Mouse (Mus musculus) E14TG2a.4 (cell line): ENCODE results near the gene Gramd1a.
A peak's percentile ranks its signal among the peaks of the same experiment; 100 is the strongest.

ENCODE experiments used
- H3K27me3 ChIP-seq: 2 replicates; pipeline ENCODE4 v1.6.1; 2014; ENCODE audit warnings: low read length, control low read depth; ENCODE audit not compliant: insufficient read depth
- H3K36me3 ChIP-seq: 2 replicates; pipeline ENCODE4 v1.6.1; 2014; ENCODE audit warnings: low read length, control low read depth; ENCODE audit not compliant: insufficient read depth
- H3K4me1 ChIP-seq: replicated peaks from 2 replicates; pipeline ENCODE4 v1.6.1; 2014; ENCODE audit warnings: low read depth, low read length, control low read depth
- H3K4me3 ChIP-seq: replicated peaks from 2 replicates; pipeline ENCODE4 v1.5.1; 2014; ENCODE audit warnings: mild to moderate bottlenecking, low read length
- H3K9me3 ChIP-seq: 2 replicates; pipeline ENCODE4 v1.6.1; 2014; ENCODE audit warnings: low read length, control low read depth
- CTCF ChIP-seq: conservative IDR thresholded peaks from 2 replicates; pipeline ENCODE4 v1.5.1; 2014; ENCODE audit warnings: low read length
- NANOG ChIP-seq: IDR thresholded peaks from 2 replicates; pipeline ENCODE4 v1.6.1; 2014; ENCODE audit warnings: borderline replicate concordance, low read length, mixed read lengths
- POU5F1 ChIP-seq: IDR thresholded peaks from 2 replicates; pipeline ENCODE4 v1.6.1; 2014; ENCODE audit warnings: low read length, borderline replicate concordance

Gramd1a gene

GRCm38 (mm10) chr7:31110861-31111385, 44.8 kb downstream of the Gramd1a start:
- H3K4me3 ChIP-seq, result no peak overlapping the region
- TF ChIP-seq NANOG (no peak), POU5F1 (no peak), CTCF (no peak)

GRCm38 (mm10) chr7:31109796-31110195, 45.9 kb downstream of the Gramd1a start:
- TF ChIP-seq POU5F1 (no peak), NANOG (no peak), CTCF (no peak)
- Histone ChIP-seq H3K4me3 (no peak overlapping the region), H3K4me1 (peaks cover 7% of the 10 kb centered on the region), H3K9me3 (no peaks in the 10 kb centered on the region), H3K36me3 (no peaks in the 10 kb centered on the region), H3K27me3 (peaks cover 15% of the 10 kb centered on the region)

More at GRCm38 (mm10) chr7:31110861-31111385, 44.8 kb downstream of the Gramd1a start:
- H3K27me3 ChIP-seq, result peaks cover 9% of the 10 kb centered on the region
- peaks cover 18% of the 10 kb centered on the region for H3K4me1 ChIP-seq
- H3K9me3 ChIP-seq, result no peaks in the 10 kb centered on the region
- H3K36me3 ChIP-seq, result no peaks in the 10 kb centered on the region

GRCm38 (mm10) chr7:31109091-31109490, 46.6 kb downstream of the Gramd1a start:
- Histone ChIP-seq H3K27me3 (peaks cover 20% of the 10 kb centered on the region), H3K4me1 (peaks cover under 1% of the 10 kb centered on the region; the same call in 1 of the 2 replicates), H3K4me3 (no peak overlapping the region), H3K9me3 (no peaks in the 10 kb centered on the region), H3K36me3 (no peaks in the 10 kb centered on the region)
- TF ChIP-seq POU5F1 (no peak), NANOG (no peak), CTCF (no peak)

- Histone ChIP-seq H3K9me3 (no peaks in the 10 kb centered on the region), H3K4me1 (peaks cover 9% of the 10 kb centered on the region), H3K36me3 (no peaks in the 10 kb centered on the region), H3K27me3 (peaks cover 26% of the 10 kb centered on the region), H3K4me3 (no peak overlapping the region)
- no peak for TF ChIP-seq CTCF
- no peak for TF ChIP-seq POU5F1
- no peak for TF ChIP-seq NANOG
These were observed 47.9 kb downstream of the Gramd1a start for GRCm38 (mm10) chr7:31107781-31108180.

GRCm38 (mm10) chr7:31106166-31106565, 49.5 kb downstream of the Gramd1a start:
- Histone ChIP-seq H3K4me3 (no peak overlapping the region), H3K27me3 (peaks cover 40% of the 10 kb centered on the region), H3K36me3 (no peaks in the 10 kb centered on the region), H3K4me1 (peaks cover 13% of the 10 kb centered on the region), H3K9me3 (no peaks in the 10 kb centered on the region)
- no peak for TF ChIP-seq CTCF
- TF ChIP-seq POU5F1, result no peak
- no peak for TF ChIP-seq NANOG

- no peaks in the 10 kb centered on the region for H3K9me3 ChIP-seq
- peaks cover 40% of the 10 kb centered on the region for H3K27me3 ChIP-seq
- H3K36me3 ChIP-seq, result no peaks in the 10 kb centered on the region
- peaks cover 13% of the 10 kb centered on the region for H3K4me1 ChIP-seq
- TF ChIP-seq CTCF, result peak; percentile 48
- TF ChIP-seq NANOG, result no peak
- TF ChIP-seq POU5F1, result no peak
- no peak overlapping the region for H3K4me3 ChIP-seq
These were observed 50.5 kb downstream of the Gramd1a start for GRCm38 (mm10) chr7:31105061-31105768.

- peaks cover 40% of the 10 kb centered on the region for H3K27me3 ChIP-seq
- H3K36me3 ChIP-seq, result no peaks in the 10 kb centered on the region
- no peak overlapping the region for H3K4me3 ChIP-seq
- 0 out of 2 replicates have a peak, but pooled peaks cover 4% of the 10 kb centered on the region for H3K9me3 ChIP-seq
- no peak for TF ChIP-seq POU5F1
- TF ChIP-seq NANOG, result no peak
- no peak for TF ChIP-seq CTCF
- H3K4me1 ChIP-seq, result peaks cover 32% of the 10 kb centered on the region
These were observed 54.9 kb downstream of the Gramd1a start for GRCm38 (mm10) chr7:31100786-31101185.

- Histone ChIP-seq H3K9me3 (0 out of 2 replicates have a peak, but pooled peaks cover 4% of the 10 kb centered on the region), H3K27me3 (peaks cover 34% of the 10 kb centered on the region), H3K36me3 (no peaks in the 10 kb centered on the region), H3K4me3 (no peak overlapping the region), H3K4me1 (peaks cover 32% of the 10 kb centered on the region)
- peak; percentile 53 for TF ChIP-seq CTCF
- TF ChIP-seq NANOG, result no peak
These were observed 56.1 kb downstream of the Gramd1a start for GRCm38 (mm10) chr7:31099612-31099982.
